Mouse (Mus musculus): ENCODE data around the gene Cir1. TPM values are rescaled to one million over a fixed set of nuclear protein-coding genes. Genes with fewer than 3 reads are reported as not detected.

Gene Cir1
- total RNA-seq, 1 experiment from 2014 or later, result 27.6 TPM

GRCm38 (mm10) chr2:73301979-73302378, 10.5 kb downstream of the Cir1 start:
- DNase-seq, result no peak

- DNase-seq, result no peak
These were observed 13.7 kb downstream of the Cir1 start for GRCm38 (mm10) chr2:73298841-73299240.

GRCm38 (mm10) chr2:73298154-73298553, 14.3 kb downstream of the Cir1 start:
- DNase-seq, result no peak

- DNase-seq, result no peak
These were observed 17.5 kb downstream of the Cir1 start for GRCm38 (mm10) chr2:73295023-73295422.

GRCm38 (mm10) chr2:73291130-73291529, 21.4 kb downstream of the Cir1 start:
- DNase-seq, result no peak

GRCm38 (mm10) chr2:73285630-73286029, 26.9 kb downstream of the Cir1 start:
- DNase-seq, result no peak

GRCm38 (mm10) chr2:73281707-73282106, 30.8 kb downstream of the Cir1 start:
- no peak for DNase-seq

- DNase-seq, result no peak
These were observed 31.3 kb downstream of the Cir1 start for GRCm38 (mm10) chr2:73281048-73281661.

GRCm38 (mm10) chr2:73280356-73281047, 32.0 kb downstream of the Cir1 start:
- no peak for DNase-seq

- no peak for DNase-seq
These were observed 33.0 kb downstream of the Cir1 start for GRCm38 (mm10) chr2:73279271-73280038.

- DNase-seq, result no peak
These were observed 33.6 kb downstream of the Cir1 start for GRCm38 (mm10) chr2:73278869-73279268.

- DNase-seq, result peak; percentile 89
These were observed 34.2 kb downstream of the Cir1 start for GRCm38 (mm10) chr2:73278131-73278854.

GRCm38 (mm10) chr2:73277709-73278075, 34.8 kb downstream of the Cir1 start:
- no peak for DNase-seq

GRCm38 (mm10) chr2:73277021-73277708, 35.3 kb downstream of the Cir1 start:
- no peak for DNase-seq

- DNase-seq, result no peak
These were observed 36.3 kb downstream of the Cir1 start for GRCm38 (mm10) chr2:73276141-73276571.

GRCm38 (mm10) chr2:73275261-73276040, 37.0 kb downstream of the Cir1 start:
- no peak for DNase-seq

GRCm38 (mm10) chr2:73274119-73274920, 38.2 kb downstream of the Cir1 start:
- peak; percentile 38 for DNase-seq

- DNase-seq, result no peak
These were observed 39.0 kb downstream of the Cir1 start for GRCm38 (mm10) chr2:73273249-73274118.
